Mouse (Mus musculus) CH12.LX (cell line): ENCODE measurements around the gene Tcp11l1. TPM values are rescaled to one million over a fixed set of nuclear protein-coding genes. Genes with fewer than 3 reads are reported as not detected.

Source experiments
- DNase-seq: peaks from one replicate; pipeline ENCODE4 v3.0.0-alpha.2; 2013; ENCODE audit errors: extremely low read depth
- H3K27ac ChIP-seq: 2 replicates; pipeline ENCODE4 v1.5.1; 2012; ENCODE audit warnings: low read depth, mild to moderate bottlenecking, control low read depth, moderate library complexity; ENCODE audit not compliant: insufficient read depth
- H3K27me3 ChIP-seq: replicated peaks from 2 replicates; pipeline ENCODE3; 2012; ENCODE audit warnings: inconsistent platforms
- H3K36me3 ChIP-seq, 2 experiments: replicated peaks in 1 of 2; 2 replicates each; pipeline versions ENCODE3 to v1.6.1; 2012; ENCODE audit warnings: inconsistent platforms in 1 of 2, low read length in 1 of 2, mild to moderate bottlenecking in 1 of 2, mixed read lengths in 1 of 2, moderate library complexity in 1 of 2; ENCODE audit not compliant: control insufficient read depth in 1 of 2, insufficient read depth in 1 of 2
- H3K4me1 ChIP-seq, 2 experiments: 2 replicates each; pipeline ENCODE4 v1.6.1; 2012; ENCODE audit warnings: inconsistent platforms in 1 of 2, moderate library complexity in 1 of 2; ENCODE audit not compliant: insufficient read depth in 2 of 2, control insufficient read depth in 1 of 2
- H3K4me2 ChIP-seq: 2 replicates; pipeline ENCODE4 v1.6.1; 2012; ENCODE audit warnings: low read depth, mild to moderate bottlenecking, control low read depth; ENCODE audit not compliant: poor library complexity, insufficient read depth, severe bottlenecking
- H3K4me3 ChIP-seq, 3 experiments: fragments of 150-350 bp in 1 of 3; sonication (generic) in 1 of 3; replicated peaks in 1 of 3; 2 replicates each; pipeline versions ENCODE3 to v1.5.1; 2011 to 2012; ENCODE audit warnings: low read depth in 2 of 3, low read length in 2 of 3, mild to moderate bottlenecking in 2 of 3, moderate library complexity in 2 of 3, control low read depth in 1 of 3, improper control_type of control experiment in 1 of 3, inconsistent platforms in 1 of 3, mixed read lengths in 1 of 3; ENCODE audit not compliant: poor library complexity in 1 of 3
- H3K79me2 ChIP-seq: replicated peaks from 2 replicates; pipeline ENCODE4 v1.6.1; 2012; ENCODE audit warnings: mild to moderate bottlenecking, moderate library complexity; ENCODE audit not compliant: control insufficient read depth, poor library complexity, insufficient read depth, severe bottlenecking; ENCODE audit errors: extremely low read depth
- H3K9ac ChIP-seq: 2 replicates; pipeline ENCODE4 v1.6.1; 2012; ENCODE audit warnings: low read depth, mild to moderate bottlenecking, control low read depth, moderate library complexity; ENCODE audit not compliant: insufficient read depth
- H3K9me3 ChIP-seq: replicated peaks from 2 replicates; pipeline ENCODE3; 2012; ENCODE audit warnings: low read length, inconsistent platforms, mixed read lengths
- CHD1 ChIP-seq: IDR thresholded peaks from 2 replicates; pipeline ENCODE4 v1.6.1; 2012; ENCODE audit warnings: low read depth, low read length, improper control_type of control experiment, inconsistent platforms
- CHD2 ChIP-seq: IDR thresholded peaks from 2 replicates; pipeline ENCODE4 v1.6.1; 2011; ENCODE audit warnings: low read length, improper control_type of control experiment
- E2F4 ChIP-seq: IDR thresholded peaks from 2 replicates; pipeline ENCODE4 v1.6.1; 2011; ENCODE audit warnings: low read depth, low read length, improper control_type of control experiment; ENCODE audit not compliant: insufficient replicate concordance
- ELF1 ChIP-seq: IDR thresholded peaks from 2 replicates; pipeline ENCODE4 v1.6.1; 2014; ENCODE audit warnings: low read depth, mild to moderate bottlenecking, inconsistent platforms, low read length, improper control_type of control experiment
- EP300 ChIP-seq: IDR thresholded peaks from 2 replicates; pipeline ENCODE4 v1.6.1; 2011; ENCODE audit warnings: low read length, improper control_type of control experiment
- HCFC1 ChIP-seq: IDR thresholded peaks from 2 replicates; pipeline ENCODE4 v1.6.1; 2012; ENCODE audit warnings: low read depth, mild to moderate bottlenecking, inconsistent platforms, low read length, improper control_type of control experiment
- IRF4 ChIP-seq: IDR thresholded peaks from 2 replicates; pipeline ENCODE4 v1.6.1; 2014; ENCODE audit warnings: low read depth, mild to moderate bottlenecking, inconsistent platforms, low read length, improper control_type of control experiment
- JUN ChIP-seq: IDR thresholded peaks from 2 replicates; pipeline ENCODE4 v1.6.1; 2011; ENCODE audit warnings: low read depth, mild to moderate bottlenecking, low read length, improper control_type of control experiment, moderate library complexity; ENCODE audit not compliant: insufficient read depth
- JUND ChIP-seq: conservative IDR thresholded peaks from 2 replicates; pipeline ENCODE4 v1.6.1; 2011; ENCODE audit warnings: low read depth, low read length, improper control_type of control experiment
- MAZ ChIP-seq: IDR thresholded peaks from 2 replicates; pipeline ENCODE4 v1.6.1; 2012; ENCODE audit warnings: low read depth, mild to moderate bottlenecking, inconsistent platforms, low read length, improper control_type of control experiment, moderate library complexity
- NELFE ChIP-seq: IDR thresholded peaks from 2 replicates; pipeline ENCODE4 v1.6.1; 2011; ENCODE audit warnings: low read depth, low read length, improper control_type of control experiment
- NRF1 ChIP-seq: IDR thresholded peaks from 2 replicates; pipeline ENCODE4 v1.6.1; 2014; ENCODE audit warnings: low read depth, mild to moderate bottlenecking, inconsistent platforms, low read length, improper control_type of control experiment, moderate library complexity
- PAX5 ChIP-seq: IDR thresholded peaks from 2 replicates; pipeline ENCODE4 v1.6.1; 2012; ENCODE audit warnings: low read length, inconsistent platforms, mixed read lengths
- USF2 ChIP-seq: conservative IDR thresholded peaks from 2 replicates; pipeline ENCODE4 v1.6.1; 2011; ENCODE audit warnings: low read depth, low read length, improper control_type of control experiment
- ZKSCAN1 ChIP-seq: IDR thresholded peaks from 2 replicates; pipeline ENCODE4 v1.6.1; 2012; ENCODE audit warnings: low read depth, inconsistent platforms, low read length, improper control_type of control experiment, borderline replicate concordance
- ZNF384 ChIP-seq: IDR thresholded peaks from 2 replicates; pipeline ENCODE4 v1.6.1; 2012; ENCODE audit warnings: low read depth, low read length, improper control_type of control experiment, inconsistent platforms
- dilution Hi-C: fragments of 300-500 bp; cut with MboI; formaldehyde crosslinking; loops from 2 replicates; pipeline ENCODE4 v1.14.3; 2020; ENCODE audit warnings: low sequenced_read_pairs; ENCODE audit not compliant: extremely low pct_unique_long_range_greater_than_20kb, extremely low pct_ligation_motif_present
- in situ Hi-C: fragments of 300-500 bp; cut with MboI; formaldehyde crosslinking; loops from 3 replicates; pipeline ENCODE4 v1.14.3; 2019; ENCODE audit warnings: low sequenced_read_pairs, low pct_ligation_motif_present, low pct_unique_long_range_greater_than_20kb, mixed read lengths
- polyA plus RNA-seq: library from polyadenylated mRNA; unstranded; fragments of >175 nt; gene quantifications from 2 replicates; pipeline ENCODE4 v1.2.1, GENCODE M21; 2012; ENCODE audit warnings: low read depth; ENCODE audit not compliant: insufficient read length
- total RNA-seq, 2 experiments: library from RNA; depleted of rRNA; stranded (reverse); fragments of 300-350 nt in 1 of 2; fragments of >200 nt in 1 of 2; gene quantifications; 2 replicates each; pipeline ENCODE4 v1.2.3; 2012 to 2014

Gene Tcp11l1
- total and polyA plus RNA-seq, 3 experiments: 2.9 to 11.7 (median 3.6) TPM

DNA sequence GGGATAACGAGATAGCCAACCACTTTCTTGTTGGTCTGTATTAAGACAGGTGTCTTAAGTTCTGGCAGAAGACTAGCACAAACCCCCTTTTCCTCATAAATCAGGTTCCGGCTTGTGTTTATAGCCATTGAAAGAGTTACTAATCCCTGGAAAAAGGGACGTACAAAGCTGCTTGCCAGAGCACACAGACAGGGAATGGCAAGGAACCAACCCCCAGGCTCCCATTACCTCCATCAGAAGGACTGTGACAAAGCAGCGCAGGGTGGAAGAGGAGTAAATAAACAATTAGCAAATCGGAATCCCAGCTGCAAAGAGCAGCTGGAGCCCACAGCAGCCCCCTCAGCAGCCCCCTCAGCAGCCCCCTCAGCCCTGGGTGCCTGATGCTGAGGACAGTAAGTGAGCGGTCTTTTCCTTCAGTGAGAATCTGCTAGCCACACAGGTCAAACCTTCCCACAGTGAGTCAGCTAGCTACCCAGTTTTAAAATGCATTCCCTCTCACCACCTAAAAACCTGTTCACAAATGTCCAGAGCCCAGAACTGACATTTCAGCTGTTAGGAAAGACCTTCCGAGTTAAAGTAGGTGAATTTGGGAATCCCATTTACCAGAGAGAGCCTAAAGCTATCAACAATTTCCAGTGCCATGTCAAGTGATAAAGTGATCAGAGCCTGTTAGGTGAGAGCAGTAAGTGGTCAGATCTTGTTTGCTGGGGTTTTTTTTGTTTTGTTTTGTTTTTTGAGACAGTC lies 29.2 kb upstream of the Tcp11l1 start:
- in situ Hi-C loops (loop anchor here (10.0 kb wide), 1 partner anchor 56 kb away; no protein-coding TSS in a partner anchor), dilution Hi-C loops (no loop called here)
- Histone ChIP-seq H3K27me3 (no peaks in the 10 kb centered on the region), H3K4me3 (no peak overlapping the region), H3K36me3 (no peaks in the 10 kb centered on the region), H3K4me1 (peaks cover 3 to 11% of the 10 kb centered on the region in 2 experiments), H3K9me3 (no peaks in the 10 kb centered on the region), H3K9ac (no peak overlapping the region), H3K79me2 (no peaks in the 10 kb centered on the region), H3K4me2 (peak overlapping the region; percentile 69; the same call in 1 of the 2 replicates)
- DNase-seq: no peak
- no peak for TF ChIP-seq ZKSCAN1
- TF ChIP-seq JUND: no peak
- no peak for TF ChIP-seq CHD2
- no peak for TF ChIP-seq E2F4
- TF ChIP-seq IRF4: no peak
- no peak for TF ChIP-seq USF2
- TF ChIP-seq JUN: no peak
- no peak for TF ChIP-seq HCFC1
- no peak for TF ChIP-seq MAZ
- no peak for TF ChIP-seq CHD1
- TF ChIP-seq, all 38 proteins: peak for 0
- H3K27ac ChIP-seq: no peak overlapping the region

GRCm38 (mm10) chr2:104740248-104740949 lies 28.4 kb upstream of the Tcp11l1 start:
- in situ Hi-C loops: loop anchor here (10.0 kb wide), 1 partner anchor 56 kb away; no protein-coding TSS in a partner anchor
- Histone ChIP-seq H3K4me2 (peak overlapping the region; percentile 64), H3K4me3 (no peak overlapping the region), H3K79me2 (no peaks in the 10 kb centered on the region), H3K4me1 (peaks cover 5 to 13% of the 10 kb centered on the region in 2 experiments), H3K9ac (no peak overlapping the region), H3K27me3 (no peaks in the 10 kb centered on the region), H3K9me3 (no peaks in the 10 kb centered on the region), H3K36me3 (no peaks in the 10 kb centered on the region), H3K27ac (no peak overlapping the region)
- no peak for DNase-seq
- dilution Hi-C loops: no loop called here
- TF ChIP-seq NELFE (no peak), ZNF384 (no peak), PAX5 (no peak), EP300 (peak; percentile 28; the same call in 1 of the 2 replicates), NRF1 (no peak), IRF4 (peak; percentile 54; the same call in 1 of the 2 replicates), ELF1 (no peak)
